Mouse (Mus musculus): ENCODE measurements around the gene Lysmd3.

Gene Lysmd3

GRCm38 (mm10) chr13:81667713-81668112, 10.2 kb downstream of the Lysmd3 start:
- DNase-seq (ENCODE audit: low read depth, low spot score): no peak

DNA sequence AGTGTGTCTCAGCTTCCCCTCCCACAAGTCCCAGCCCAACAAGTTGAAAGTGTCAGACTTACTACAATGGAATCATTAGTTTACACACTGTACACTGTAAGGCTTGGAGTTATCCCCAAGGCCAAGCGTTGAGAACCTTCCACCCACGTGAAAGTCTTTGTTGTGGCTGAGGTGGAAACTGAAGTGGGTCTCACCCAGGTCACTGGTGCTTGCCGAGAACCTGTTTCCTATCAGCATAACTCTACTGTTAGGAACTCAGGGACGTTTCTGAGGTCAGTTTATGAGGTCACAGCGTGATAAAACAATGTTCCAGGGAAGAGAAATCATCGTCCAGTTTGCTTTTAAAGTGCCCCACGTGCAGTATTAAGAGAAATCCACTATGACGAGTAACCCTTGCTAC, 17.9 kb downstream of the Lysmd3 start:
- DNase-seq (ENCODE audit: low read depth, low spot score): no peak

DNA sequence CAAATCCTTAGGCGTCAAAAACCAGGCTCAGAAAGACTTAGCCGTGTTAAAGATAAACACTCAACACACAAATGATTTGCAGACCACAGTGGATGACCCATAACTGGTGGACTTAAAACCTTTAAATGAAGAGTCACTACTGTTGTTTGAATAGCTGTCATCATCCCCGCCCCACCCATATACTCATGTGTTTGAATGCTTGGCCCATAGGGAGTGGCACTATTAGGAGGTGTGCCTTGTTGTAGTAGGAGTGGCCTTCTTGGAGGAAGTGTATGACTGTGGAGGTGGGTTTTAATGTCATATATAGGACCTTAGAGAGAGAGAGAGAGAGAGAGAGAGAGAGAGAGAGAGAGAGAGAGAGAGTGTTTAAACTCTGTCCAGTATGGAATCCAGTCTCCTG, 25.6 kb downstream of the Lysmd3 start:
- no peak for DNase-seq (ENCODE audit: low read depth, low spot score)

DNA sequence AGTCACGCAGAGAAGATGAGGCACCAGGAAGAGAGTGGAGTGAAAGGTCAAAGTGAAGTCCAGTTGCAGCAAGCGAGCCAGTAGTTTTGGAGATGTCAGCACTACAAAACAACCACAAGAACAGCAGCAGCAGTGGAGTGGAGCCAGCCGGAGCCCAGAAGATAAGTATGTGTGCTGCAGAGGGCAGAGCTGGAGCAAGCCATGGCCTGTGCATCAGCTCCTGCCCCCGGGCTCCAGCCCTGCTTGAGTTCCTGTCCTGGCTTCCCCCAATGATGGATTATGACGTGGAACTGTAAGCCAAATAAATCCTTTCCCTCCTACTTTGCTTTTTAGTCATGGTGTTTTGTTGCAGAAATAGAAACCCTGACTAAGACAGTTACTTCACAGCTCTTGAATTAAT, 26.8 kb downstream of the Lysmd3 start:
- DNase-seq (ENCODE audit: low read depth, low spot score): no peak

GRCm38 (mm10) chr13:81684884-81685283, 27.4 kb downstream of the Lysmd3 start:
- DNase-seq (ENCODE audit: low read depth, low spot score): no peak

GRCm38 (mm10) chr13:81689587-81689986, 32.1 kb downstream of the Lysmd3 start:
- no peak for DNase-seq (ENCODE audit: low read depth, low spot score)

- no peak for DNase-seq (ENCODE audit: low read depth, low spot score)
Observed at GRCm38 (mm10) chr13:81690477-81690876, 33.0 kb downstream of the Lysmd3 start.

DNA sequence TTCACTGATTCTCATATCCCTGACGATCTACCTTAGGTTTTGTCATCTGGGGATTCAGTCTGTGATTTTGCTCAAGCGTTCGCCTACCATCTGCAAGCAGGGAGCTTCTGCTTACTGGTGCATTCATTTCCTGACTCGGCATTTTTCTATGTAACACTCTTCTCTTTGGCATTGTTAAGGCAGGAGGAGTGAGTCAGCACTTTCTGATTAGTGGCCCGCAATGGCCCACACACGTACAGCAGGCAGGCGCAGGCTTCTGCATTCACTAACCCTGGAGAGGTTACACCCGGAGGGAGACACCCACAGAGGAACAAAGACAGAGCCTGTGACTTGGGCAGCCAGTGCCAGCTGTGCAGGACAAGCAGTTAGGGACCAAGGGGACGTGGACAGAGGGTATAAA, 34.1 kb downstream of the Lysmd3 start:
- no peak for DNase-seq (ENCODE audit: low read depth, low spot score)

DNA sequence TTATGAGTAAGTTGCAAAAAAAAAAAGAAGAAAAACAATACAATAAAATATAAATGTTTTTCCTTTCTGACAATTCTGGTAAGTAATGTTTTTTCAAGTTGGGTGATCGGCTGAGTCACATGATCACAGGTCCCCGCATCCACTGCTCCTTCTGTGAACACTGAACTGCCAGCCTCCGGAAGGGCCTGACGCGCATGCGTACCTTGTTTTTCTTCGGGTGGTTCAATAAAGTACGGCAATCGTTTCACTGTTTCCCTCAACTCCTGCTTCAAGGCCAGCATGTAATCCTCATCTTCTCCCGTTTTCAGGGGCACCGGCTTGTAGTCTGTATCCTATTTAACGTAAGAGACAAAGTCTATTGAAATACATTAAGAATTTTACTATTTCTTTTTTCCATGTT, 37.0 kb downstream of the Lysmd3 start:
- DNase-seq (ENCODE audit: low read depth, low spot score): no peak

GRCm38 (mm10) chr13:81703148-81703547, 45.7 kb downstream of the Lysmd3 start:
- DNase-seq (ENCODE audit: low read depth, low spot score): no peak

DNA sequence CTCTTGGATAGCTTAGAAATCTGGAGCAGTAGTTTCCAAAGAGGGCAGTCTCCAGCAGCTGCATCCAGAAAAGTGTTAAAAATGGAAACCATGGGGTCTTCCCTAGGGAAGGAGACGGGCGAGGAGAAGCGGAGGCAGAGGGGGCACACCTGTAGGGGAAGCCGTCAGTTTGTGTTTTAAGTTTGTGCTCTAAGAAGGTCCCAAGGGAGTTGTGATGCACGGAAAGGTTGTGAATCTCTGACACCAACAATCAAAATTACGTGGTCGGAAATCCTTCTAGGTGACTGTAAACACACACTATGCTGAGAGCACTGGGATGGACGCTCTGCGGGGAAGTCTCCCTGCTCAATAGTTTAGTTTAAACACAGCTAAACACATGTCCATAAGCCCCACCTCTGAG, 46.2 kb downstream of the Lysmd3 start:
- DNase-seq (ENCODE audit: low read depth, low spot score): no peak

DNA sequence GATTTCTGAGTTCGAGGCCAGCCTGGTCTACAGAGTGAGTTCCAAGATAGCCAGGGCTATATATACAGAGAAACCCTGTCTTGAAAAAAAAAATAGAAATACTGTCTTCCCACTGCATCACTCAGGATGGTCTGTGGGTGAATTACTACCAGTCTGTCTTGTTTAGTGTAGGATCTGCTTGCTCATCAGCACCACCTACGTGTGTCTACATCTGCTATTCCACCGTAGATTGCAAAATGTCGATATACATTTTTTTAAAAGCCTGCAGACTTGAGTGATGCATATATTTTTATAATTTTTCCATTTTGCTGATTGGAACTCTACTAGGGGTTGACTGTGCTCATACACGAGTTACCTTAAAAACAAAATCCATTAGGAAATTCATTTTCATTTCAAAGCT, 48.8 kb downstream of the Lysmd3 start:
- no peak for DNase-seq (ENCODE audit: low read depth, low spot score)

- DNase-seq (ENCODE audit: low read depth, low spot score): no peak
Observed at GRCm38 (mm10) chr13:81709805-81710204, 52.3 kb downstream of the Lysmd3 start.

- DNase-seq (ENCODE audit: low read depth, low spot score): no peak
Observed at GRCm38 (mm10) chr13:81710266-81710665, 52.8 kb downstream of the Lysmd3 start.

- DNase-seq (ENCODE audit: low read depth, low spot score): peak; percentile 89
Observed at GRCm38 (mm10) chr13:81710775-81711545, 53.5 kb downstream of the Lysmd3 start, which contains the start of the genes Polr3g and Mblac2. Gene Polr3g (minus strand): TSS chr13:81711013. Gene Mblac2 (plus strand): TSS chr13:81711341.

DNA sequence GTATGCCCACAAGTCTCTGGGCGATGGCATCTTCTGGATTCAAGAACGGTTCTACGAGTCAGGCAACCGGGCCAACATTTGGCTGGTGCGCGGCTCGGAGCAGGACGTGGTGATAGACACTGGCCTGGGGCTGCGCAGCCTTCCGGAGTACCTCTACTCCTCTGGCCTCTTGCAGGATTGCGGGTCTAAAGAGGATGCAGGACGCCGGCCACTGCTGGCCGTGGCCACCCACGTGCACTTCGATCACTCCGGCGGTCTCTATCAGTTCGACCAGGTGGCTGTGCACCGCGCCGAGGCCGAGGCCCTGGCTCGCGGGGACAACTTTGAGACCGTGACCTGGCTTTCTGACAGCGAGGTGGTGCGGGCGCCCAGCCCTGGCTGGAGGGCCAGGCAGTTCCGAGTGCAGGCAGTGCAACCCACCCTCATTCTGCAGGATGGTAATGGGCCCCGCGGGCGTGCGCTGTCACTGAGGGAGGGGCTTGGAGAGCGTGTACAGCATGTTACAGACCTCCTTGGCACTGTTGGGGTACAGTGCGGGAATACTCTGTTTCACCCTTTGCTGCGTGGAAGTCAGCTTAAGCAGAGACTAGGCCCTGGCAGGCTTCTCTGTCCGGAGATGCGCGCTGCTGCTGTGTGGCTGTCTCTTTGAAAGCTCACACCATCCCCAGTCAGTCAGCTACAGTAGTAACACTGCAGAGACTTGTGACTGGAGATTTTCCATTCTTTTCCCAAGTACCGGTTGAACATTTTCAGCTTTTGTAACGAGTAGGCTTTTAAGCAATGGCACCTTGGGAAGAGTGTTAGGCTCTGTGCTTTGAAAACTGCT, 54.3 kb downstream of the Lysmd3 start:
- no peak for DNase-seq (ENCODE audit: low read depth, low spot score)

GRCm38 (mm10) chr13:81713896-81714295, 56.4 kb downstream of the Lysmd3 start:
- DNase-seq (ENCODE audit: low read depth, low spot score): no peak
